Mouse (Mus musculus) hindbrain, embryonic 11.5 days (tissue): ENCODE results near the gene Tpm4. TPM values are rescaled to one million over a fixed set of nuclear protein-coding genes. Genes with fewer than 3 reads are reported as not detected.
"Not testable (repeated sequence)": the region's sequence is repeated elsewhere in the genome, so short reads cannot be mapped to it uniquely, and the experiment has no call there.

ENCODE experiments used
- ATAC-seq: fragments of 200-750 bp; cut with Nextera tagmentation; 2 replicates; pipeline ENCODE4 v1.8.0; 2017; ENCODE audit warnings: mild to moderate bottlenecking, moderate TSS enrichment, moderate library complexity; ENCODE audit not compliant: low FRiP score
- DNase-seq: peaks from one replicate; pipeline ENCODE4 v3.0.0-alpha.2; 2015; ENCODE audit warnings: low spot score
- H3K27ac ChIP-seq: fragments of 300-500 bp; sonication (generic); 2 replicates; pipeline ENCODE4 v1.5.1; 2014; ENCODE audit warnings: mild to moderate bottlenecking, low read depth, low read length
- H3K27me3 ChIP-seq: fragments of 300-500 bp; sonication (generic); 2 replicates; pipeline ENCODE4 v1.6.1; 2014; ENCODE audit warnings: mild to moderate bottlenecking, low read length, moderate library complexity, mixed read lengths; ENCODE audit not compliant: control insufficient read depth, insufficient read depth
- H3K36me3 ChIP-seq: fragments of 300-500 bp; sonication (generic); 2 replicates; pipeline ENCODE4 v1.6.1; 2014; ENCODE audit warnings: mild to moderate bottlenecking, low read length, moderate library complexity, mixed read lengths; ENCODE audit not compliant: control insufficient read depth, insufficient read depth
- H3K4me1 ChIP-seq: fragments of 300-500 bp; sonication (generic); replicated peaks from 2 replicates; pipeline ENCODE4 v1.6.1; 2014; ENCODE audit warnings: low read length, mixed read lengths; ENCODE audit not compliant: control insufficient read depth, insufficient read depth
- H3K4me2 ChIP-seq: fragments of 300-500 bp; sonication (generic); replicated peaks from 2 replicates; pipeline ENCODE4 v1.6.1; 2014; ENCODE audit warnings: mild to moderate bottlenecking, low read depth, low read length
- H3K4me3 ChIP-seq: fragments of 300-500 bp; sonication (generic); 2 replicates; pipeline ENCODE4 v1.5.1; 2014; ENCODE audit warnings: low read depth, low read length
- H3K9ac ChIP-seq: fragments of 300-500 bp; sonication (generic); 2 replicates; pipeline ENCODE4 v1.6.1; 2014; ENCODE audit warnings: low read depth, low read length
- H3K9me3 ChIP-seq: fragments of 300-500 bp; sonication (generic); 2 replicates; pipeline ENCODE4 v1.6.1; 2016; ENCODE audit warnings: low read length; ENCODE audit not compliant: control insufficient read depth
- WGBS: fragments of 180-500 bp; shearing (Covaris S2); extraction: QIAGEN DNeasy Blood & Tissue Kit; methylation state at CpG from one replicate; pipeline ENCODE4 v1.1.7; 2014; 5-methylcytosine and 5-hydroxymethylcytosine counted together
- polyA plus RNA-seq: library from polyadenylated mRNA; unstranded; fragments of >200 nt; fragmentation: Nextera tagmentation; extraction: Ambion mirVana; gene quantifications from 2 replicates; pipeline ENCODE4 v1.2.1, GENCODE M21; 2014

Tpm4 gene
- polyA plus RNA-seq = 567 and 576 TPM in 2 replicates

DNA sequence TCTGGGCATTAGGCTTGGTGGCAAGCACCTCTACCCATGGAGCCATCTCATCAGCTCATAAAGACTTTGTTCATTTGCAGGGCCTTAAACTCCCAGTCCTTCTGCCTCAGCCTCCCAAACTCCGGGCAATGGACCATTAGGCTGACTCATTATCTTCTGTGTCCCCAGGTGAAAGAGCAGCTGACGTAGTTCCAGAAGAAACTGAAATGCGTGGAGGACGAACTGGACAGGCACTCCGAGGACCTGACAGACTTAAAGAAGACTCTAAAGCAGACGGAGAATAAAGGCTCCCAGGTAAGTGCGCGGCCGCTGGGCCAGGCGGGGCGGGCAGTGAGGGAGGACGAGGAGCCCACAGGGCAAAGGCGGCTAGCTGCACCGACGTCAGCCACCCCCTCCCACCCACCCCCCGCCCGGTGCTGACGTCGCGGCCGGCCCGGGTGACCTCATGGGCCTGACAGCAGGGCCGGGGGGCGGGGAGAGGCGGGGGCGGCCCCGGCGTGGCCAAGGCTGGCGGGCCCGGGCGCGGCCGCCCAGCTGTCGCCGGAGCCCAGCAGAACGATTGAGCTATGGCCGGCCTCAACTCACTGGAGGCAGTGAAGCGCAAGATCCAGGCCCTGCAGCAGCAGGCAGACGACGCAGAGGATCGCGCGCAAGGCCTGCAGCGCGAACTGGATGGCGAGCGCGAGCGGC lies at the start of gene Tpm4:
TSS of gene Tpm4 (plus strand) at position 220 of the 690 bp plus-strand sequence.
- Histone ChIP-seq H3K9me3 (no peaks in the 10 kb centered on the region), H3K36me3 (0 out of 2 replicates have a peak, but pooled peaks cover 2% of the 10 kb centered on the region), H3K27me3 (no peaks in the 10 kb centered on the region), H3K4me2 (peak within 1 kb of the TSS; percentile 79), H3K4me3 (peak within 1 kb of the TSS; percentile 80), H3K9ac (peak within 1 kb of the TSS; percentile 94), H3K4me1 (no peaks in the 10 kb centered on the region), H3K27ac (peak within 1 kb of the TSS; percentile 88)
- DNase-seq (no peak), ATAC-seq (peak; percentile 89)
- 3% methylated on average over 20 of the region's 49 CpGs for WGBS

- H3K9ac ChIP-seq, H3K9me3 ChIP-seq, H3K36me3 ChIP-seq, H3K27ac ChIP-seq, H3K4me2 ChIP-seq, ATAC-seq, H3K27me3 ChIP-seq, H3K4me3 ChIP-seq, H3K4me1 ChIP-seq: not testable (repeated sequence)
- peak; percentile 1 for DNase-seq
- WGBS = 87% methylated on average over 3 of the region's 3 CpGs
These were observed 47.2 kb upstream of the Tpm4 start for GRCm38 (mm10) chr8:72087611-72088010.

DNA sequence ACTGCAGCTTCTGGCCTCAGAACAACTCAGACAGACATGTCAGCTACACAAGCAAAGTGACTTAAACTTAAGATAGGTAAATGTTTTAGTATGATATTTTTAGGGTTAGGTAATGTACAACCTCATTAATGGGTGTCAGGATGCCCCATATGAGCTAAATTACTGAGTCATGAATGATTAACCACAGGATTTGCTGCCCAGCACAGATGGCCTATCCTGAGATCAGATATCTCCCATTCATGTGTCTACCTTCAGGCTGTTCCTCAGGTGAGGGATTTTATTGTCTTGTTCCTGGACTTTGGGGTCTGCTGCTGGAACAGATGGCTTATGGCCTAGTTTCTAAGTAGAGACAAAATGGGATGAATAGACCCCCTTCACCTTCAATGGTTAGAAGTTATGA lies 38.1 kb upstream of the Tpm4 start:
- ATAC-seq, H3K9ac ChIP-seq, H3K27me3 ChIP-seq, H3K4me2 ChIP-seq, H3K4me1 ChIP-seq, H3K9me3 ChIP-seq, H3K36me3 ChIP-seq, DNase-seq, H3K4me3 ChIP-seq, H3K27ac ChIP-seq: not testable (repeated sequence)

DNA sequence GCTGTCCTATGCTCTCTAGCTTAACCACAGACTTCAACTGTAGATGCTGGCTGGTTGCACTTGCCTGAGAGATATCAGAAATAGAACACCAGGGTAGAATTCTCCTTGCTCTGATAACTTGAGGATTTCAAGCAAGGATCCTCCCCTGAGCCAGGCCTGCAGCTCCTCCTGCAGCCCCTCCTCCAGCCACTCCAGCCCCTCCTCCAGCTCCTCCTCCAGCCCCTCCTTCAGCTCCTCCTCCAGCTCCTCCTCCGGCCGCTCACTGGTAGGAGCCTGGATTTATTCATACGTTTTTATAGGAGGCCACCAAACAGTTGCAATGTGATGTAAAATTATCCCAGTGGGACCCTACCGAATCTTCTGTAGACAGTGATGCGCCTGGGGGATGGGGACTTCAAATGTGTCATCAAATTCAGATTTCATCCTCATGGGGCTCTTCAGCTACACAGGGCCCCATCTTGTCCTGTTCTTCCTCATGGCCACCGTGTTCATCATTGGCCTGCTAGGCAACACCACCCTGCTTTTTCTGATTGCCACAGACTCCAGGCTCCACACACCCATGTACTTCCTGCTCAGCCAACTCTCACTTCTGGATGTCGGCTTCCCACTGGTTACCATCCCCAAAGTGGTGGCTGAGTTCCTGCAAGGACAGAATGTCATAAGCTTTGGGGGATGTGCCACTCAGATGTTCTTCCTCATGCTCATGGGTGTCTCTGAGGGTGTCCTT lies 35.2 kb upstream of the Tpm4 start:
- H3K4me3 ChIP-seq, H3K9me3 ChIP-seq, DNase-seq, H3K9ac ChIP-seq, H3K36me3 ChIP-seq, H3K4me1 ChIP-seq, H3K27ac ChIP-seq, H3K4me2 ChIP-seq, H3K27me3 ChIP-seq, ATAC-seq: not testable (repeated sequence)
- WGBS = 60% methylated on average over 6 of the region's 7 CpGs

DNA sequence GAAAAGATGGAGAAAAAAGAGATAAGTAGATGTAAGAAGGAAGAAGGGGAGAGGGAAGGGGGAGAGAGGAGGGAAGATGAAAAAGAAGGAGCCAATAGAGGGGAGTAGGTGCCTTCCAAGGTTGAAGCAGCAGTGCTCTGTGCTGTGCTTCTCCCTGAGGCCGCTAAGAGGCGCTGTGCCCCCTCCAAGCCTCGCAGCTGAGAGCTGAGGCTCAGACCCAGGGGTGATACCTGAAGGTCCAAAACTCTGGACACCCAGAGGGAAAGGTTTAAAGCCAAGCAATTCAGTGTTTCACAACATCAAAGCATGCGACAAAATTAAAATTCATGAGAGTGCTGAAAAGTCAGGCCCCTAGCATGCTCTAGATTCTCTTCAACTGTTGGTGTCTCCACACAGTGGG lies 29.6 kb upstream of the Tpm4 start:
- Histone ChIP-seq H3K36me3 (no peaks in the 10 kb centered on the region), H3K4me3 (no peak overlapping the region), H3K9me3 (no peaks in the 10 kb centered on the region), H3K4me1 (no peaks in the 10 kb centered on the region), H3K4me2 (no peak overlapping the region), H3K9ac (no peak overlapping the region), H3K27ac (no peak overlapping the region), H3K27me3 (no peaks in the 10 kb centered on the region)
- WGBS = 21% methylated on average over 4 of the region's 4 CpGs
- DNase-seq = no peak
- ATAC-seq = no peak

- no peak for DNase-seq
- no peak within 1 kb of the TSS for H3K9ac ChIP-seq
- H3K27ac ChIP-seq = no peak within 1 kb of the TSS
- WGBS = 91% methylated on average over 3 of the region's 3 CpGs
- no peaks in the 10 kb centered on the region for H3K4me1 ChIP-seq
- no peak for ATAC-seq
- no peak within 1 kb of the TSS for H3K4me3 ChIP-seq
- no peaks in the 10 kb centered on the region for H3K27me3 ChIP-seq
- H3K9me3 ChIP-seq = no peaks in the 10 kb centered on the region
- no peak within 1 kb of the TSS for H3K4me2 ChIP-seq
- no peaks in the 10 kb centered on the region for H3K36me3 ChIP-seq
These were observed 28.0 kb upstream of the Tpm4 start, which contains the start of gene Olfr374 for GRCm38 (mm10) chr8:72106740-72107139. Gene Olfr374, plus strand, starts transcription at chr8:72107040.

- ATAC-seq = no peak
- Histone ChIP-seq H3K27ac (no peak overlapping the region), H3K4me2 (no peak overlapping the region), H3K4me3 (no peak overlapping the region), H3K36me3 (no peaks in the 10 kb centered on the region), H3K9me3 (no peaks in the 10 kb centered on the region), H3K27me3 (no peaks in the 10 kb centered on the region), H3K4me1 (no peaks in the 10 kb centered on the region), H3K9ac (no peak overlapping the region)
- DNase-seq = no peak
- 76% methylated on average over 6 of the region's 6 CpGs for WGBS
These were observed 23.9 kb upstream of the Tpm4 start for GRCm38 (mm10) chr8:72110876-72111275.

- Histone ChIP-seq H3K9ac (no peak overlapping the region), H3K4me2 (no peak overlapping the region), H3K27me3 (no peaks in the 10 kb centered on the region), H3K36me3 (no peaks in the 10 kb centered on the region), H3K9me3 (no peaks in the 10 kb centered on the region), H3K4me3 (no peak overlapping the region), H3K27ac (no peak overlapping the region), H3K4me1 (no peaks in the 10 kb centered on the region)
- no peak for DNase-seq
- WGBS = 77% methylated on average over 3 of the region's 3 CpGs
- no peak for ATAC-seq
These were observed 22.3 kb upstream of the Tpm4 start for GRCm38 (mm10) chr8:72112486-72112885.

GRCm38 (mm10) chr8:72115202-72115601 lies 19.6 kb upstream of the Tpm4 start:
- WGBS = 89% methylated on average over 2 of the region's 2 CpGs
- ATAC-seq = no peak
- H3K4me1 ChIP-seq = no peaks in the 10 kb centered on the region

More at GRCm38 (mm10) chr8:72115202-72115601, 19.6 kb upstream of the Tpm4 start:
- H3K36me3 ChIP-seq = no peaks in the 10 kb centered on the region
- H3K27me3 ChIP-seq = no peaks in the 10 kb centered on the region
- no peak overlapping the region for H3K9ac ChIP-seq
- H3K4me3 ChIP-seq = no peak overlapping the region
- no peaks in the 10 kb centered on the region for H3K9me3 ChIP-seq
- no peak overlapping the region for H3K4me2 ChIP-seq
- DNase-seq = no peak
- no peak overlapping the region for H3K27ac ChIP-seq
